Mouse (Mus musculus) testis, adult 2 months (tissue): ENCODE data around the gene Pard3b.

Source experiments
- CTCF ChIP-seq: fragments of 200-500 bp; IDR thresholded peaks from 2 replicates; pipeline ENCODE4 v1.5.1; 2012; ENCODE audit warnings: low read depth, mild to moderate bottlenecking, inconsistent platforms, low read length, moderate library complexity; ENCODE audit not compliant: control insufficient read depth, insufficient read depth, insufficient replicate concordance
- POLR2A ChIP-seq: fragments of 200-500 bp; IDR thresholded peaks from 2 replicates; pipeline ENCODE4 v1.6.1; 2012; ENCODE audit warnings: low read depth, mild to moderate bottlenecking, inconsistent platforms, low read length, moderate library complexity; ENCODE audit not compliant: control insufficient read depth

DNA sequence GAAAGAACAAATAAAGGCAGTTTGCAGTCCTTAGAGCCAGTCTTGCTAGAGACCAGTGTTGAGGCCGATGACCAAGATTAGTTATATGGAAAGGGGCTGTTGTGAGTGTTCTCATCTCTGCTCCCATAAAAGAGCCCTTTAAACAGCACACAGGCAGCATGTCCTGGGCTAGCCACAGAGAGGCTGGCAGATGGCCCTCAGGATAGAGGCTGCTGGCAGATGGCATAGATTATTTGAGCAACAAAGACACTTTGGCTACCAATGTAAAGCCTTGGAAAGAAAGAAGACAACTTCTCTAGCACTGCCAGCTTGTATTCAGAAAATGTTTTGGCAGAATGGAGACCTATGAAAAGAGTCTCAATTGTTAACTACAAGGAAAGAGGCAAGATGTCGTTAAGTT is 274.3 kb downstream of the Pard3b start:
- no peak for TF ChIP-seq POLR2A
- TF ChIP-seq CTCF = no peak
